Mouse (Mus musculus) intestine, embryonic 15.5 days (tissue): ENCODE data around the gene Dusp27. TPM values are rescaled to one million over a fixed set of nuclear protein-coding genes. Genes with fewer than 3 reads are reported as not detected.
A peak's percentile ranks its signal among the peaks of the same experiment; 100 is the strongest.

Experiments
- ATAC-seq: fragments of 200-750 bp; cut with Nextera tagmentation; 2 replicates; pipeline ENCODE4 v1.8.0; 2017; ENCODE audit warnings: moderate TSS enrichment, moderate library complexity
- H3K27ac ChIP-seq: fragments of 300-500 bp; sonication (generic); 2 replicates; pipeline ENCODE4 v1.5.1; 2015; ENCODE audit warnings: mild to moderate bottlenecking, inconsistent platforms
- H3K27me3 ChIP-seq: fragments of 300-500 bp; sonication (generic); replicated peaks from 2 replicates; pipeline ENCODE4 v1.6.1; 2015; ENCODE audit warnings: inconsistent platforms
- H3K36me3 ChIP-seq: fragments of 300-500 bp; sonication (generic); 2 replicates; pipeline ENCODE4 v1.6.1; 2015; ENCODE audit warnings: inconsistent platforms
- H3K4me1 ChIP-seq: fragments of 300-500 bp; sonication (generic); replicated peaks from 2 replicates; pipeline ENCODE4 v1.6.1; 2015; ENCODE audit warnings: inconsistent platforms
- H3K4me2 ChIP-seq: fragments of 300-500 bp; sonication (generic); replicated peaks from 2 replicates; pipeline ENCODE4 v1.6.1; 2015; ENCODE audit warnings: mild to moderate bottlenecking, inconsistent platforms
- H3K4me3 ChIP-seq: fragments of 300-500 bp; sonication (generic); replicated peaks from 2 replicates; pipeline ENCODE4 v1.5.1; 2015; ENCODE audit warnings: inconsistent platforms
- H3K9ac ChIP-seq: fragments of 300-500 bp; sonication (generic); 2 replicates; pipeline ENCODE4 v1.6.1; 2015; ENCODE audit warnings: inconsistent platforms
- H3K9me3 ChIP-seq: fragments of 300-500 bp; sonication (generic); 2 replicates; pipeline ENCODE4 v1.6.1; 2016; ENCODE audit warnings: inconsistent platforms
- WGBS: fragments of 180-500 bp; shearing (Covaris S2); methylation state at CpG from one replicate; pipeline ENCODE4 v1.1.7; 2015; 5-methylcytosine and 5-hydroxymethylcytosine counted together
- polyA plus RNA-seq: library from polyadenylated mRNA; unstranded; fragments of >200 nt; fragmentation: Nextera tagmentation; extraction: Ambion mirVana; gene quantifications from 2 replicates; pipeline ENCODE4 v1.2.1, GENCODE M21; 2015

The Dusp27 gene
- polyA plus RNA-seq, 1 experiment from 2014 or later = 1.8 TPM

DNA sequence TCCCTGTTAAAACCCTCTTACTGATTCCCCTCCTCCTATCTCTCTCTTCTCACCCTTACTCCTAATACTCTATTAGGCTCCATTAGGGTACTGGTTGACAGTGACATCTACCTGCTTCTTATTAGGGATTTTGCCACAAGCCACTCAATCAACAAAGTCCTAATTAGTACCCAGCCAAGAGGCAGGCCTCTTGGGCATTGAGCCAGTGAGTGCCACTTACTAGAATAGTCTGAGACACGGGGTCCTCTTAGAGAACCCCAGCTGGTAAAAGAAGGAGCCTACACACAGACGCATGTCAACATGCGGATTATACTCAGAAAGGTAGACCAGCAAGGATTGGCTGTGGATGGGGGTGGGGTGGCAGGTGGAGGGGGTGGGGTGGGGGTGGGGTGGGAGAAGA lies 11.4 kb upstream of the Dusp27 start:
- H3K27me3 ChIP-seq = no peaks in the 10 kb centered on the region
- H3K4me2 ChIP-seq = no peak overlapping the region
- H3K4me3 ChIP-seq = no peak overlapping the region
- 91% methylated on average over 3 of the region's 3 CpGs for WGBS
- H3K9me3 ChIP-seq = no peaks in the 10 kb centered on the region
- H3K9ac ChIP-seq = no peak overlapping the region
- peaks cover 10% of the 10 kb centered on the region for H3K4me1 ChIP-seq
- no peak for ATAC-seq
- H3K36me3 ChIP-seq = no peaks in the 10 kb centered on the region
- no peak overlapping the region for H3K27ac ChIP-seq

DNA sequence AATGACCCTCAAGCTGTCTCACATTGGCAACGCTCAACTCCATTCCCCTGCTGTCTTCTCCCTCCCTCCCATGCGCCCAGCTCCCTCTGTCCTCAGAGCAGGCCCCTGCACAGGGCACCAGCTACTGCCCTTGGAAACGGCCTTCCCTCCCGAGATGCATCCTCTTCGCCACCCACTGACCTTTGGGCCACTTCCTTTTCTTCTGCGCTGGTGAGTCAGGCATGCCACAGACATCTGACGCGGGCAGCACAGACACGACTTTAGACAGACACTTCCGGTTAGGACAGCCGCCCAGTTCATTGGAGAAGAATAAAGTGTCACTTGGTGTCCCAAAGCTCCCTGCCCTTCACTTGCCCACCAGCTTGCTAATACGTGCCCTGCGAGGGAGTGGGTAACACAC lies 10.4 kb upstream of the Dusp27 start:
- Histone ChIP-seq H3K4me3 (no peak overlapping the region), H3K4me2 (peak overlapping the region; percentile 28), H3K36me3 (no peaks in the 10 kb centered on the region), H3K9ac (no peak overlapping the region), H3K27ac (no peak overlapping the region), H3K9me3 (no peaks in the 10 kb centered on the region), H3K27me3 (no peaks in the 10 kb centered on the region), H3K4me1 (peaks cover 10% of the 10 kb centered on the region)
- WGBS = 44% methylated on average over 13 of the region's 13 CpGs
- ATAC-seq = peak; percentile 19

- peak; percentile 82 for ATAC-seq
- peak overlapping the region; percentile 32; the same call in 1 of the 2 replicates for H3K27ac ChIP-seq
- H3K9me3 ChIP-seq = no peaks in the 10 kb centered on the region
- H3K36me3 ChIP-seq = no peaks in the 10 kb centered on the region
- H3K4me2 ChIP-seq = peak overlapping the region; percentile 28
- no peak overlapping the region for H3K4me3 ChIP-seq
- no peaks in the 10 kb centered on the region for H3K27me3 ChIP-seq
- H3K4me1 ChIP-seq = peaks cover 12% of the 10 kb centered on the region
- WGBS = 48% methylated on average over 7 of the region's 7 CpGs
- no peak overlapping the region; the same call in 1 of the 2 replicates for H3K9ac ChIP-seq
These were observed 9.7 kb upstream of the Dusp27 start for GRCm38 (mm10) chr1:166137244-166137938.

- WGBS = 49% methylated on average over 5 of the region's 5 CpGs
- H3K4me3 ChIP-seq = no peak overlapping the region
- H3K4me2 ChIP-seq = no peak overlapping the region
- peaks cover 21% of the 10 kb centered on the region for H3K4me1 ChIP-seq
- no peak overlapping the region for H3K27ac ChIP-seq
- H3K9me3 ChIP-seq = no peaks in the 10 kb centered on the region
- no peak overlapping the region for H3K9ac ChIP-seq
- no peak for ATAC-seq
- H3K27me3 ChIP-seq = no peaks in the 10 kb centered on the region
- no peaks in the 10 kb centered on the region for H3K36me3 ChIP-seq
These were observed 7.5 kb upstream of the Dusp27 start for GRCm38 (mm10) chr1:166135091-166135740.

- H3K27ac ChIP-seq = no peak overlapping the region
- no peak for ATAC-seq
- H3K4me2 ChIP-seq = no peak overlapping the region
- no peaks in the 10 kb centered on the region for H3K27me3 ChIP-seq
- H3K9ac ChIP-seq = no peak overlapping the region
- WGBS = 53% methylated on average over 4 of the region's 4 CpGs
- H3K36me3 ChIP-seq = no peaks in the 10 kb centered on the region
- H3K4me1 ChIP-seq = peaks cover 19% of the 10 kb centered on the region; the same call in 1 of the 2 replicates
- H3K9me3 ChIP-seq = no peaks in the 10 kb centered on the region
- no peak overlapping the region for H3K4me3 ChIP-seq
These were observed 4.6 kb upstream of the Dusp27 start for GRCm38 (mm10) chr1:166132367-166132766.

- Histone ChIP-seq H3K27me3 (no peaks in the 10 kb centered on the region), H3K9ac (peak within 1 kb of the TSS; percentile 36), H3K9me3 (no peaks in the 10 kb centered on the region), H3K27ac (peak within 1 kb of the TSS; percentile 73), H3K4me3 (peak within 1 kb of the TSS; percentile 32), H3K4me2 (peak within 1 kb of the TSS; percentile 48), H3K36me3 (no peaks in the 10 kb centered on the region), H3K4me1 (peaks cover 25% of the 10 kb centered on the region)
- ATAC-seq = peak; percentile 98
- 58% methylated on average over 5 of the region's 5 CpGs for whole genome bisulfite sequencing
These were observed 2.6 kb upstream of the Dusp27 start, which contains the start of gene Gpa33 for GRCm38 (mm10) chr1:166130224-166130860. Gene Gpa33, plus strand, starts transcription at chr1:166130238.

- H3K9me3 ChIP-seq = no peaks in the 10 kb centered on the region
- H3K4me3 ChIP-seq = no peak overlapping the region
- H3K4me1 ChIP-seq = peaks cover 25% of the 10 kb centered on the region
- H3K36me3 ChIP-seq = no peaks in the 10 kb centered on the region
- no peak overlapping the region for H3K4me2 ChIP-seq
- H3K9ac ChIP-seq = no peak overlapping the region
- no peak overlapping the region for H3K27ac ChIP-seq
- no peaks in the 10 kb centered on the region for H3K27me3 ChIP-seq
- no peak for ATAC-seq
- 87% methylated on average over 5 of the region's 5 CpGs for WGBS
These were observed 829 bp upstream of the Dusp27 start for GRCm38 (mm10) chr1:166128551-166128950.

- peak overlapping the region; percentile 33 for H3K4me2 ChIP-seq
- no peaks in the 10 kb centered on the region for H3K9me3 ChIP-seq
- no peak overlapping the region for H3K4me3 ChIP-seq
- no peak for ATAC-seq
- 48% methylated on average over 9 of the region's 9 CpGs for WGBS
- H3K27ac ChIP-seq = no peak overlapping the region
- no peak overlapping the region for H3K9ac ChIP-seq
- no peaks in the 10 kb centered on the region for H3K36me3 ChIP-seq
- H3K27me3 ChIP-seq = no peaks in the 10 kb centered on the region
- peaks cover 21% of the 10 kb centered on the region for H3K4me1 ChIP-seq
These were observed 927 bp downstream of the Dusp27 start for GRCm38 (mm10) chr1:166126795-166127194.

DNA sequence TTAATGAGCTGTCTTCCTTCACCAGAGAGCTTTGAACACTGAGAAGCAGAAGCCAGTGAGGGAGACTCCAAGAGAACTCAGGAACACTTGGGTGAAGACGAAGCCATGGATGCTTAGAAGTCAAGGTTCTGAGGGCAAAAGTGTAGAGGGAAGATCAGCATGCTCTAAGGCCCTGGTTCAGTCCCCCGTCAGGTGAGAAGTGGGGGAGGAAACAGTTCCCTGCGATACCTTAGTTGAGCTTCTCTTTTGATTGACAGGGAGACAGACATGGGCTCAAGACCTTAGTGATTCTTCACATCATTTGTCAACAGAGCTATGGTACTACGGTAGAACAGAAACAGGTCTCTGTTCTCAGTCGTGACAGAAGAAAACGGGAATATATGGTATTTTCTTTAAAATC lies 1.4 kb downstream of the Dusp27 start:
- no peak overlapping the region for H3K27ac ChIP-seq
- H3K27me3 ChIP-seq = no peaks in the 10 kb centered on the region
- H3K4me2 ChIP-seq = no peak overlapping the region
- 92% methylated on average over 6 of the region's 6 CpGs for WGBS
- no peaks in the 10 kb centered on the region for H3K36me3 ChIP-seq
- H3K9ac ChIP-seq = no peak overlapping the region
- no peaks in the 10 kb centered on the region for H3K9me3 ChIP-seq
- ATAC-seq = no peak
- H3K4me3 ChIP-seq = no peak overlapping the region
- peaks cover 17% of the 10 kb centered on the region for H3K4me1 ChIP-seq

DNA sequence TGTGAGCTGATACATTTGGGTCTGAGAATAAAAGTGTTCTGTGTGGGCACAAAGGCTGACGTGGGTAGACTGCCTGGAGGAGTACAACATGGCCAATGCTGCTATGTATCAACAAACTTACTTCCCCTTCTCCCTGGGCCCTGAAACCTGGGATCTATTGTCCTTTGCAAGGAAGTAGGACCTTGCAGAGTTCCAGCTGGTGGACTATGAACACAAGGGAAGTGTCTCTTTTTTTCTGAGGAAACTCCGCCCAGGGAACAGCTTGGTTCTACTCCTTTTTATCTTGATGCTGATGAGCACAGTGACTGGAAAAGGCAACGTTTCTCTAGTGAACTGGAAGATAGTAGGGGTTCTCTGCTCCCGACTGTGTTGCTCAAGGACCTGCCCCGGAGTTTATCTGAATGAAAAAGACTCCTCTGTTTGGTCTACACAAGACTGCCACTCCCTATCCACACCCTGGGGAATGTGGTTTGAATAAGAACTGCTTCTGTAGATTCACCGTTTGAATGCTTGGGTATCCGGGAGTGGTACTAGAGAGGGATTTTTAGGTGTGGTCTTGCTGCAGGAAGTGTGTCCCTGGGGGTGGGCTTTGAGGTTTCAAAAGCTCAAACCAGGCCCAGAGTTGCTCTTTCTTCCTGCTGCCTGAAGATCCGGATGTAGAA lies 2.7 kb downstream of the Dusp27 start:
- WGBS = 62% methylated on average over 8 of the region's 8 CpGs
- peak; percentile 18; the same call in 1 of the 2 replicates for ATAC-seq
- Histone ChIP-seq H3K27ac (no peak overlapping the region), H3K27me3 (no peaks in the 10 kb centered on the region), H3K9ac (no peak overlapping the region), H3K4me1 (peaks cover 14% of the 10 kb centered on the region), H3K36me3 (no peaks in the 10 kb centered on the region), H3K9me3 (no peaks in the 10 kb centered on the region), H3K4me3 (no peak overlapping the region), H3K4me2 (no peak overlapping the region)

DNA sequence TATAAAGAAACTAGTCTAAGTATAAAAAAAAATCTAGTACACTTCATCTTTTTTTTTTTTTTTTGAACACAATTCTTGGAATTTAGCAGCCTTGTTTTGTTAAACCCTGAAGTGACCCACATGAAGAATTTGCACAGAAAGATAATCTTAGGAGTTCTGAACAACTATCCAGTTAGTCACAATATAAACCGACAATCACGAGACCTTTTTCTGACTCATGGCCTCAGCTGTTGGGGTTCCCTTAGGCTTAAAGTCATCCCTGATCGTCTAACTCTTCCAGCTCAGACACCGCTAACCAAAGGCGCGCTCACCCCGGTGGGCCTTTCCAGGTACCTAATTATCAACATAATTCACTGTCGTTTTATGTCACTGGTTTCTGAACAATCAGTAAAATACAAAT lies 4.0 kb downstream of the Dusp27 start:
- no peaks in the 10 kb centered on the region for H3K27me3 ChIP-seq
- no peak overlapping the region for H3K4me3 ChIP-seq
- no peaks in the 10 kb centered on the region for H3K9me3 ChIP-seq
- WGBS = 92% methylated on average over 8 of the region's 8 CpGs
- no peak overlapping the region for H3K9ac ChIP-seq
- H3K27ac ChIP-seq = no peak overlapping the region
- H3K36me3 ChIP-seq = no peaks in the 10 kb centered on the region
- peaks cover 14% of the 10 kb centered on the region for H3K4me1 ChIP-seq
- no peak for ATAC-seq
- H3K4me2 ChIP-seq = no peak overlapping the region

DNA sequence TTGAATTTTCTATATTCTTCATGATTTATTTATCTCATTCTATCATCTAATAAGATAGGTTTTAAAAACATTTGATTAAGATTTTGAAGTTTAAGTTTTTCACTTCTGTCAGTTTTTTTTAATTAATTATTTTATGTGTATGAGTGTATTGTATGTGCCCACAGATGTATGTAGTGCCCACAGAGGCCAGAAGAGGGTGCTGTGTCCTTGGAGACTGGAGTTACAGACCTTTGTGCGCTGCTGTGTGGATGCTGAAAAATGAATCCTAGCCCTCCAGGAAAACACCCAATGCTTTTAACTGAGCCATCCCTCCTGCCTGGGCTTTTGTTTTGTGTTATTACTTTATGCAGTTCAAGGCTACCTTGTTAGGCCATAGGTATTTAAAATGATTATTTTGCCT lies 4.7 kb downstream of the Dusp27 start:
- no peak overlapping the region for H3K27ac ChIP-seq
- H3K4me2 ChIP-seq = no peak overlapping the region
- no peak overlapping the region for H3K4me3 ChIP-seq
- no peaks in the 10 kb centered on the region for H3K36me3 ChIP-seq
- no peak for ATAC-seq
- no peaks in the 10 kb centered on the region for H3K27me3 ChIP-seq
- H3K9me3 ChIP-seq = no peaks in the 10 kb centered on the region
- WGBS = 97% methylated on average over 1 of the region's 1 CpGs
- no peak overlapping the region for H3K9ac ChIP-seq
- peaks cover 13% of the 10 kb centered on the region for H3K4me1 ChIP-seq
